Mouse (Mus musculus) bone marrow macrophage, adult 2 months (primary cell): ENCODE results near the gene Gm20924. TPM values are rescaled to one million over a fixed set of nuclear protein-coding genes. Genes with fewer than 3 reads are reported as not detected.
"Not testable (repeated sequence)": the region's sequence is repeated elsewhere in the genome, so short reads cannot be mapped to it uniquely, and the experiment has no call there.

Experiments used
- H3K27ac ChIP-seq: 2 replicates; pipeline ENCODE4 v1.5.1; 2012; ENCODE audit warnings: low read depth, low read length; ENCODE audit not compliant: insufficient read depth
- H3K4me1 ChIP-seq: 2 replicates; pipeline ENCODE4 v1.6.1; 2012; ENCODE audit warnings: low read length; ENCODE audit not compliant: control insufficient read depth, insufficient read depth
- H3K4me3 ChIP-seq: 2 replicates; pipeline ENCODE4 v1.5.1; 2012; ENCODE audit warnings: mild to moderate bottlenecking, low read length, moderate library complexity; ENCODE audit not compliant: insufficient read depth
- polyA plus RNA-seq: library from polyadenylated mRNA; stranded (reverse); fragments of >200 nt; gene quantifications from 2 replicates; pipeline ENCODE4 v1.2.4, GENCODE M21; 2012; ENCODE audit not compliant: missing spikeins, insufficient read depth, insufficient read length

Gm20924 gene
- polyA plus RNA-seq, result not detected in 2 replicates

- not testable (repeated sequence) for H3K4me3 ChIP-seq, H3K4me1 ChIP-seq, H3K27ac ChIP-seq
These were observed at the start of gene Gm20924 for GRCm38 (mm10) chrY:65207427-65207826. Gm20924 (minus strand) TSS chrY:65207527.

Other genes starting within 250 kb of the Gm20924 start
- gene Gm20736, start 170.2 kb upstream of the Gm20924 start, polyA plus RNA-seq, result not detected in 2 replicates